Comparison of ENCODE assay signal across 10 mouse cellular contexts in genomic region chr6:136995533-136995932, GRCm38 (mm10). TPM values are rescaled to one million over a fixed set of nuclear protein-coding genes. Genes with fewer than 3 reads are reported as not detected.
DNase-seq lines count a peak whose midpoint lies in the region; ATAC-seq and TF ChIP-seq lines count a peak whose summit lies in the region.
"Had no signal": no experiment of that assay in that cellular context is flagged by ENCODE, and none has a peak within 500 bp of the region (broad histone marks: within the 10 kb centered on the region; RNA-seq: fewer than 3 reads in every experiment).

No protein-coding gene starts in this region.

- TF ChIP-seq CTCF in heart, adult 2 months (IDR thresholded peaks at IDR 0.05) = peak; percentile 48
- TF ChIP-seq CTCF in lung, embryonic 14.5 days (IDR thresholded peaks at IDR 0.05; ENCODE audit: low read depth) = peak; percentile 67
- TF ChIP-seq CTCF in MEL (IDR thresholded peaks at IDR 0.05 in 2 of 3, conservative IDR thresholded peaks at IDR 0.05 in 1 of 3; ENCODE audit: control insufficient read depth in 1 of 3, insufficient read depth in 1 of 3, low read depth in 2 of 3, low read length in 3 of 3, poor library complexity in 1 of 3, severe bottlenecking in 1 of 3) = peak in 2 of 3 experiments; percentile 14 to 27; a peak in 2 of 6 replicates

- no peak for TF ChIP-seq RAD21 in MEL (IDR thresholded peaks at IDR 0.05; ENCODE audit: low read depth, low read length)

- H3K27me3 ChIP-seq in heart, adult 2 months (ENCODE audit: control insufficient read depth, insufficient read depth, low read length) = no peaks in the 10 kb centered on the region
- H3K27me3 ChIP-seq in lung, embryonic 14.5 days (ENCODE audit: insufficient read depth, low read length) = no peaks in the 10 kb centered on the region
- H3K27me3 ChIP-seq in MEL (ENCODE audit: control insufficient read depth in 1 of 2, insufficient read depth in 2 of 2, low read length in 2 of 2) = no peaks in the 10 kb centered on the region; a peak in 1 of 4 replicates
- H3K27me3 ChIP-seq in hindbrain, embryonic 10.5 days (ENCODE audit: insufficient read depth, poor library complexity, severe bottlenecking) = no peaks in the 10 kb centered on the region

- no peaks in the 10 kb centered on the region for H3K36me3 ChIP-seq in heart, adult 2 months (ENCODE audit: control insufficient read depth, insufficient read depth, low read length)
- no peaks in the 10 kb centered on the region for H3K36me3 ChIP-seq in lung, embryonic 14.5 days (ENCODE audit: insufficient read depth)
- H3K36me3 ChIP-seq in MEL (ENCODE audit: control insufficient read depth in 1 of 2, insufficient read depth in 2 of 2, low read length in 2 of 2) = no peaks in the 10 kb centered on the region
- no peaks in the 10 kb centered on the region for H3K36me3 ChIP-seq in hindbrain, embryonic 10.5 days
- H3K36me3 ChIP-seq: forebrain, embryonic 10.5 days had no signal

- no peak overlapping the region for H3K4me3 ChIP-seq in heart, adult 2 months
- H3K4me3 ChIP-seq in lung, embryonic 14.5 days (ENCODE audit: low read depth, low read length) = no peak overlapping the region
- H3K4me3 ChIP-seq in MEL (ENCODE audit: control insufficient read depth in 1 of 2, insufficient read depth in 1 of 2, low read depth in 2 of 2, low read length in 2 of 2) = peak overlapping the region in 1 of 2 experiments; percentile 20; a peak in 1 of 4 replicates
- H3K4me3 ChIP-seq in hindbrain, embryonic 10.5 days = no peak overlapping the region
- H3K4me3 ChIP-seq: forebrain, embryonic 10.5 days had no signal

- no peaks in the 10 kb centered on the region for H3K79me2 ChIP-seq in heart, adult 2 months (replicated peaks; ENCODE audit: control insufficient read depth, insufficient read depth, low read length)
- no peaks in the 10 kb centered on the region for H3K79me2 ChIP-seq in MEL (ENCODE audit: control insufficient read depth, insufficient read depth, low read length, poor library complexity)

- H3K4me1 ChIP-seq in heart, adult 2 months (ENCODE audit: control insufficient read depth, insufficient read depth, low read length) = no peaks in the 10 kb centered on the region
- H3K4me1 ChIP-seq in lung, embryonic 14.5 days (ENCODE audit: insufficient read depth) = peaks cover 10% of the 10 kb centered on the region
- no peaks in the 10 kb centered on the region for H3K4me1 ChIP-seq in MEL (ENCODE audit: control insufficient read depth in 1 of 2, insufficient read depth in 2 of 2, low read length in 2 of 2)
- no peaks in the 10 kb centered on the region for H3K4me1 ChIP-seq in hindbrain, embryonic 10.5 days (replicated peaks)
- H3K4me1 ChIP-seq: forebrain, embryonic 10.5 days had no signal

- no peak for DNase-seq in heart, adult 2 months
- DNase-seq in heart, adult 9 months (ENCODE audit: low spot score in 2 of 2) = no peak
- peak; percentile 62 for DNase-seq in lung, embryonic 14.5 days
- no peak for DNase-seq in lung, adult 18-20 months
- no peak for DNase-seq in MEL (ENCODE audit: low read depth, low spot score)
- DNase-seq in lung, postnatal 4 days = peak; percentile 23 to 37
- DNase-seq in right cerebral cortex, adult 2 months (ENCODE audit: low spot score in 2 of 2) = no peak
- DNase-seq in hindbrain, embryonic 10.5 days (ENCODE audit: low spot score) = no peak
- DNase-seq: heart, postnatal 10 days had no signal

- H3K9ac ChIP-seq in heart, adult 2 months (ENCODE audit: low read depth, low read length) = no peak overlapping the region
- H3K9ac ChIP-seq in lung, embryonic 14.5 days = no peak overlapping the region
- H3K9ac ChIP-seq in MEL (ENCODE audit: control insufficient read depth, low read depth, low read length, poor library complexity, severe bottlenecking) = no peak overlapping the region

- no peak overlapping the region for H3K27ac ChIP-seq in heart, adult 2 months
- no peak overlapping the region for H3K27ac ChIP-seq in lung, embryonic 14.5 days (ENCODE audit: low read depth)
- no peak overlapping the region for H3K27ac ChIP-seq in MEL (ENCODE audit: control insufficient read depth, low read depth, low read length)
- no peak overlapping the region for H3K27ac ChIP-seq in hindbrain, embryonic 10.5 days
- H3K27ac ChIP-seq: forebrain, embryonic 10.5 days had no signal

- no peak for ATAC-seq in lung, embryonic 14.5 days (ENCODE audit: insufficient read depth)

- H3K9me3 ChIP-seq in lung, embryonic 14.5 days (ENCODE audit: low read depth, low read length) = no peaks in the 10 kb centered on the region
- no peaks in the 10 kb centered on the region for H3K9me3 ChIP-seq in MEL (replicated peaks; ENCODE audit: insufficient read depth, low read length)
- no peaks in the 10 kb centered on the region for H3K9me3 ChIP-seq in hindbrain, embryonic 10.5 days
- H3K9me3 ChIP-seq: forebrain, embryonic 10.5 days had no signal

- intact Hi-C loops in heart, adult 2 months (cut with DNase I) = no loop called here

- no peak overlapping the region for H3K4me2 ChIP-seq in lung, embryonic 14.5 days

- TF ChIP-seq EP300 in heart, adult 2 months (IDR thresholded peaks at IDR 0.05; ENCODE audit: insufficient read depth, low read depth, low read length) = no peak
- no peak for TF ChIP-seq EP300 in MEL (IDR thresholded peaks at IDR 0.05; ENCODE audit: low read depth in 1 of 2, low read length in 2 of 2)

- no peak for TF ChIP-seq POLR2A in heart, adult 2 months (IDR thresholded peaks at IDR 0.05; ENCODE audit: insufficient read depth, low read depth, low read length)
- TF ChIP-seq POLR2A in MEL (IDR thresholded peaks at IDR 0.05; ENCODE audit: control insufficient read depth in 1 of 2, insufficient read depth in 1 of 2, low read depth in 1 of 2, low read length in 2 of 2, poor library complexity in 1 of 2) = no peak

- WGBS in heart, adult 2 months = 67% methylated on average over 8 of the region's 8 CpGs
- 68% methylated on average over 8 of the region's 8 CpGs for WGBS in lung, embryonic 14.5 days
- WGBS in hindbrain, embryonic 10.5 days = 69% methylated on average over 8 of the region's 8 CpGs

TF ChIP-seq in MEL, 35 proteins besides CTCF, POLR2A, EP300 and RAD21:
- peak; percentile 32; the same call in 1 of the 2 replicates for TF ChIP-seq ELF1 (IDR thresholded peaks at IDR 0.05; ENCODE audit: low read depth, low read length)
- TF ChIP-seq SIN3A (IDR thresholded peaks at IDR 0.05; ENCODE audit: low read length) = no peak
- TF ChIP-seq RCOR1 (IDR thresholded peaks at IDR 0.05; ENCODE audit: low read depth, low read length) = no peak
- TF ChIP-seq SMC3 (IDR thresholded peaks at IDR 0.05; ENCODE audit: low read depth, low read length) = 0 out of 2 replicates have a peak, but pooled peaks have one; percentile 17
- no peak for TF ChIP-seq ETS1 (IDR thresholded peaks at IDR 0.05; ENCODE audit: low read depth, low read length)

RNA-seq across cellular contexts. Expression of gene Arhgdib, which starts 53.8 kb away (rescaled TPM):
- total RNA-seq in heart, adult 2 months (2021) = 10 to 100 TPM; 24.0 to 30.4 TPM
- 41.7 and 57.6 TPM in 2 replicates for polyA plus RNA-seq in heart, adult 2 months (2012; rRNA removed)
- 71.9 and 72.6 TPM in 2 replicates for polyA plus RNA-seq in lung, embryonic 14.5 days (2014; fragmentation: Nextera tagmentation; extraction: Ambion mirVana)
- total RNA-seq in MEL (2012; rRNA removed) = 102 and 144 TPM in 2 replicates
- 100 to 1,000 TPM; 346 to 408 TPM for polyA plus RNA-seq in MEL (2012; ENCODE audit: insufficient read depth in 1 of 2, insufficient read length in 2 of 2, low read depth in 1 of 2, low replicate concordance in 2 of 2, missing spikeins in 1 of 2)
- polyA plus RNA-seq in hindbrain, embryonic 10.5 days (2016; fragmentation: Nextera tagmentation; extraction: Ambion mirVana) = 26.5 and 35.2 TPM in 2 replicates

Comparison
In these comparisons a context has a peak if more than half of its experiments do, and no peak if none do; other contexts are left out.
1. DNase-seq: peak in lung, embryonic 14.5 days (single experiment) and lung, postnatal 4 days (2 of 2); none in heart, adult 2 months (0 of 2), heart, adult 9 months (0 of 2), lung, adult 18-20 months (0 of 2), MEL (single experiment), right cerebral cortex, adult 2 months (0 of 2) and hindbrain, embryonic 10.5 days (single experiment).
2. Peak in every context shown above with its lines, with median percentiles within 50 percentile points of each other: CTCF ChIP-seq.